Mouse (Mus musculus) embryonic facial prominence, embryonic 13.5 days (tissue): ENCODE measurements around the gene Map3k13. TPM values are rescaled to one million over a fixed set of nuclear protein-coding genes. Genes with fewer than 3 reads are reported as not detected.

Source experiments
- ATAC-seq: fragments of 200-750 bp; cut with Nextera tagmentation; 2 replicates; pipeline ENCODE4 v1.8.0; 2017; ENCODE audit warnings: low read depth; ENCODE audit not compliant: insufficient number of reproducible peaks, insufficient read depth, low FRiP score, low TSS enrichment
- H3K27ac ChIP-seq: fragments of 300-500 bp; sonication (generic); 2 replicates; pipeline ENCODE4 v1.5.1; 2015; ENCODE audit warnings: moderate library complexity, mild to moderate bottlenecking, inconsistent platforms
- H3K27me3 ChIP-seq: fragments of 300-500 bp; sonication (generic); 2 replicates; pipeline ENCODE4 v1.6.1; 2015; ENCODE audit warnings: mild to moderate bottlenecking, inconsistent platforms
- H3K36me3 ChIP-seq: fragments of 300-500 bp; sonication (generic); 2 replicates; pipeline ENCODE4 v1.6.1; 2015; ENCODE audit warnings: mild to moderate bottlenecking, inconsistent platforms
- H3K4me1 ChIP-seq: fragments of 300-500 bp; sonication (generic); 2 replicates; pipeline ENCODE4 v1.6.1; 2015; ENCODE audit warnings: inconsistent platforms
- H3K4me2 ChIP-seq: fragments of 300-500 bp; sonication (generic); 2 replicates; pipeline ENCODE4 v1.6.1; 2015; ENCODE audit warnings: moderate library complexity, mild to moderate bottlenecking, inconsistent platforms
- H3K4me3 ChIP-seq: fragments of 300-500 bp; sonication (generic); 2 replicates; pipeline ENCODE4 v1.5.1; 2015; ENCODE audit warnings: mild to moderate bottlenecking, inconsistent platforms
- H3K9ac ChIP-seq: fragments of 300-500 bp; sonication (generic); 2 replicates; pipeline ENCODE4 v1.6.1; 2015; ENCODE audit warnings: mild to moderate bottlenecking, inconsistent platforms
- H3K9me3 ChIP-seq: fragments of 300-500 bp; sonication (generic); 2 replicates; pipeline ENCODE4 v1.6.1; 2016; ENCODE audit warnings: inconsistent platforms
- WGBS: fragments of 180-500 bp; shearing (Covaris S2); methylation state at CpG from one replicate; pipeline ENCODE4 v1.1.7; 2015; ENCODE audit warnings: mixed read lengths; 5-methylcytosine and 5-hydroxymethylcytosine counted together
- polyA plus RNA-seq: library from polyadenylated mRNA; unstranded; fragments of >200 nt; fragmentation: Nextera tagmentation; extraction: Ambion mirVana; gene quantifications from 2 replicates; pipeline ENCODE4 v1.2.1, GENCODE M21; 2015

The Map3k13 gene
- polyA plus RNA-seq, 1 experiment from 2014 or later, result 0.81 TPM

GRCm38 (mm10) chr16:21856134-21856533, 62.0 kb downstream of the Map3k13 start:
- no peaks in the 10 kb centered on the region for H3K27me3 ChIP-seq
- no peak overlapping the region for H3K4me2 ChIP-seq
- H3K36me3 ChIP-seq, result no peaks in the 10 kb centered on the region
- no peak overlapping the region for H3K9ac ChIP-seq
- 85% methylated on average over 5 of the region's 5 CpGs for WGBS
- no peaks in the 10 kb centered on the region for H3K9me3 ChIP-seq
- H3K4me1 ChIP-seq, result peaks cover 17% of the 10 kb centered on the region
- no peak for ATAC-seq
- no peak overlapping the region for H3K4me3 ChIP-seq
- no peak overlapping the region for H3K27ac ChIP-seq

- Histone ChIP-seq H3K27ac (no peak overlapping the region), H3K27me3 (no peaks in the 10 kb centered on the region), H3K36me3 (no peaks in the 10 kb centered on the region), H3K4me1 (peaks cover 17% of the 10 kb centered on the region), H3K9me3 (no peaks in the 10 kb centered on the region), H3K4me3 (no peak overlapping the region), H3K4me2 (no peak overlapping the region), H3K9ac (no peak overlapping the region)
- WGBS, result 57% methylated on average over 4 of the region's 4 CpGs
- ATAC-seq, result no peak
These were observed 63.0 kb downstream of the Map3k13 start for GRCm38 (mm10) chr16:21857126-21857644.

- Histone ChIP-seq H3K9me3 (no peaks in the 10 kb centered on the region), H3K27me3 (no peaks in the 10 kb centered on the region), H3K4me2 (no peak overlapping the region), H3K4me1 (peaks cover 12% of the 10 kb centered on the region), H3K4me3 (no peak overlapping the region), H3K36me3 (no peaks in the 10 kb centered on the region), H3K9ac (no peak overlapping the region), H3K27ac (no peak overlapping the region)
- 72% methylated on average over 6 of the region's 6 CpGs for WGBS
- ATAC-seq, result no peak
These were observed 64.0 kb downstream of the Map3k13 start for GRCm38 (mm10) chr16:21858163-21858562.

GRCm38 (mm10) chr16:21858882-21859281, 64.7 kb downstream of the Map3k13 start:
- Histone ChIP-seq H3K9ac (no peak overlapping the region), H3K4me3 (no peak overlapping the region), H3K27ac (no peak overlapping the region), H3K4me2 (no peak overlapping the region), H3K4me1 (peaks cover 6% of the 10 kb centered on the region), H3K36me3 (no peaks in the 10 kb centered on the region), H3K9me3 (no peaks in the 10 kb centered on the region), H3K27me3 (no peaks in the 10 kb centered on the region)
- 69% methylated on average over 8 of the region's 8 CpGs for WGBS
- no peak for ATAC-seq

- Histone ChIP-seq H3K36me3 (no peaks in the 10 kb centered on the region), H3K27me3 (no peaks in the 10 kb centered on the region), H3K9ac (no peak overlapping the region), H3K4me2 (no peak overlapping the region), H3K27ac (no peak overlapping the region), H3K4me1 (peaks cover 7% of the 10 kb centered on the region; the same call in 1 of the 2 replicates), H3K9me3 (no peaks in the 10 kb centered on the region), H3K4me3 (no peak overlapping the region)
- no peak for ATAC-seq
- WGBS, result 90% methylated on average over 3 of the region's 3 CpGs
These were observed 68.3 kb downstream of the Map3k13 start for GRCm38 (mm10) chr16:21862448-21862847.

GRCm38 (mm10) chr16:21865250-21865982, 71.3 kb downstream of the Map3k13 start:
- WGBS, result 23% methylated on average over 7 of the region's 7 CpGs
- Histone ChIP-seq H3K4me2 (no peak overlapping the region), H3K9me3 (no peaks in the 10 kb centered on the region), H3K4me1 (peaks cover 18% of the 10 kb centered on the region), H3K27me3 (no peaks in the 10 kb centered on the region), H3K27ac (no peak overlapping the region), H3K4me3 (no peak overlapping the region), H3K9ac (no peak overlapping the region), H3K36me3 (no peaks in the 10 kb centered on the region)
- ATAC-seq, result no peak

- Histone ChIP-seq H3K9ac (no peak overlapping the region), H3K4me1 (peaks cover 18% of the 10 kb centered on the region), H3K4me2 (no peak overlapping the region), H3K9me3 (no peaks in the 10 kb centered on the region), H3K27me3 (no peaks in the 10 kb centered on the region), H3K27ac (no peak overlapping the region), H3K4me3 (no peak overlapping the region), H3K36me3 (no peaks in the 10 kb centered on the region)
- ATAC-seq, result no peak
- 52% methylated on average over 11 of the region's 11 CpGs for WGBS
These were observed 71.9 kb downstream of the Map3k13 start for GRCm38 (mm10) chr16:21865983-21866575.

GRCm38 (mm10) chr16:21867727-21868126, 73.6 kb downstream of the Map3k13 start:
- H3K36me3 ChIP-seq, result no peaks in the 10 kb centered on the region
- peaks cover 18% of the 10 kb centered on the region for H3K4me1 ChIP-seq
- no peak for ATAC-seq
- no peak overlapping the region for H3K4me2 ChIP-seq
- H3K9ac ChIP-seq, result no peak overlapping the region
- H3K9me3 ChIP-seq, result no peaks in the 10 kb centered on the region
- WGBS, result 86% methylated on average over 3 of the region's 3 CpGs
- no peaks in the 10 kb centered on the region for H3K27me3 ChIP-seq
- no peak overlapping the region for H3K4me3 ChIP-seq
- H3K27ac ChIP-seq, result no peak overlapping the region

- Histone ChIP-seq H3K4me1 (peaks cover 18% of the 10 kb centered on the region), H3K9ac (no peak overlapping the region), H3K36me3 (no peaks in the 10 kb centered on the region), H3K27ac (no peak overlapping the region), H3K4me2 (no peak overlapping the region), H3K27me3 (no peaks in the 10 kb centered on the region), H3K9me3 (no peaks in the 10 kb centered on the region), H3K4me3 (no peak overlapping the region)
- ATAC-seq, result no peak
- WGBS, result 59% methylated on average over 6 of the region's 6 CpGs
These were observed 74.5 kb downstream of the Map3k13 start for GRCm38 (mm10) chr16:21868651-21869050.

- Histone ChIP-seq H3K4me3 (no peak overlapping the region), H3K9ac (no peak overlapping the region), H3K4me2 (no peak overlapping the region), H3K27me3 (no peaks in the 10 kb centered on the region), H3K4me1 (peaks cover 18% of the 10 kb centered on the region), H3K27ac (no peak overlapping the region), H3K9me3 (no peaks in the 10 kb centered on the region), H3K36me3 (no peaks in the 10 kb centered on the region)
- ATAC-seq, result no peak
- WGBS, result 5% methylated on average over 4 of the region's 4 CpGs
These were observed 75.7 kb downstream of the Map3k13 start for GRCm38 (mm10) chr16:21869879-21870278.

- Histone ChIP-seq H3K27ac (no peak overlapping the region), H3K9me3 (no peaks in the 10 kb centered on the region), H3K36me3 (no peaks in the 10 kb centered on the region), H3K4me2 (no peak overlapping the region), H3K4me3 (no peak overlapping the region), H3K9ac (no peak overlapping the region), H3K4me1 (peaks cover 7% of the 10 kb centered on the region; the same call in 1 of the 2 replicates), H3K27me3 (no peaks in the 10 kb centered on the region)
- 93% methylated on average over 3 of the region's 3 CpGs for WGBS
- ATAC-seq, result no peak
These were observed 83.6 kb downstream of the Map3k13 start for GRCm38 (mm10) chr16:21877735-21878134.

GRCm38 (mm10) chr16:21878834-21879233, 84.7 kb downstream of the Map3k13 start:
- WGBS, result 83% methylated on average over 3 of the region's 3 CpGs
- H3K4me3 ChIP-seq, result no peak overlapping the region
- ATAC-seq, result no peak
- no peak overlapping the region for H3K9ac ChIP-seq
- peaks cover 7% of the 10 kb centered on the region; the same call in 1 of the 2 replicates for H3K4me1 ChIP-seq
- no peak overlapping the region for H3K4me2 ChIP-seq
- no peaks in the 10 kb centered on the region for H3K27me3 ChIP-seq
- H3K27ac ChIP-seq, result no peak overlapping the region
- H3K9me3 ChIP-seq, result no peaks in the 10 kb centered on the region
- H3K36me3 ChIP-seq, result no peaks in the 10 kb centered on the region
